Mouse (Mus musculus): ENCODE results near the gene Khk.

The Khk gene

GRCm38 (mm10) chr5:30934725-30935461, 13.7 kb downstream of the Khk start:
- no peak for DNase-seq (ENCODE audit: low read depth, low spot score)

GRCm38 (mm10) chr5:30943004-30943403, 21.8 kb downstream of the Khk start:
- DNase-seq (ENCODE audit: low read depth, low spot score) = peak; percentile 53

GRCm38 (mm10) chr5:30944344-30944743, 23.1 kb downstream of the Khk start:
- DNase-seq (ENCODE audit: low read depth, low spot score) = no peak

GRCm38 (mm10) chr5:30944956-30945781, 23.9 kb downstream of the Khk start, which contains the start of gene Cgref1:
TSS of gene Cgref1 (minus strand) at chr5:30945591.
- DNase-seq (ENCODE audit: low read depth, low spot score) = no peak

GRCm38 (mm10) chr5:30948620-30949019, 27.4 kb downstream of the Khk start:
- DNase-seq (ENCODE audit: low read depth, low spot score) = no peak

GRCm38 (mm10) chr5:30949654-30950326, 28.6 kb downstream of the Khk start:
- peak; percentile 90 for DNase-seq (ENCODE audit: low read depth, low spot score)

- no peak for DNase-seq (ENCODE audit: low read depth, low spot score)
These were observed 29.2 kb downstream of the Khk start for GRCm38 (mm10) chr5:30950451-30950850.

GRCm38 (mm10) chr5:30950922-30951321, 29.7 kb downstream of the Khk start:
- DNase-seq (ENCODE audit: low read depth, low spot score) = no peak

- no peak for DNase-seq (ENCODE audit: low read depth, low spot score)
These were observed 30.5 kb downstream of the Khk start for GRCm38 (mm10) chr5:30951706-30952105.

- no peak for DNase-seq (ENCODE audit: low read depth, low spot score)
These were observed 31.3 kb downstream of the Khk start for GRCm38 (mm10) chr5:30952551-30952950.

- DNase-seq (ENCODE audit: low read depth, low spot score) = no peak
These were observed 32.8 kb downstream of the Khk start for GRCm38 (mm10) chr5:30954065-30954464.

- no peak for DNase-seq (ENCODE audit: low read depth, low spot score)
These were observed 33.3 kb downstream of the Khk start for GRCm38 (mm10) chr5:30954556-30954955.

GRCm38 (mm10) chr5:30955751-30956150, 34.5 kb downstream of the Khk start:
- no peak for DNase-seq (ENCODE audit: low read depth, low spot score)

GRCm38 (mm10) chr5:30957891-30958290, 36.7 kb downstream of the Khk start:
- no peak for DNase-seq (ENCODE audit: low read depth, low spot score)

- peak; percentile 22 for DNase-seq (ENCODE audit: low read depth, low spot score)
These were observed 38.1 kb downstream of the Khk start for GRCm38 (mm10) chr5:30959198-30959854.

GRCm38 (mm10) chr5:30959966-30960501, 38.8 kb downstream of the Khk start, which contains the start of gene Preb:
TSS of gene Preb (minus strand) at chr5:30960361.
- peak; percentile 98 for DNase-seq (ENCODE audit: low read depth, low spot score)

GRCm38 (mm10) chr5:30960814-30961213, 39.6 kb downstream of the Khk start:
- peak; percentile 69 for DNase-seq (ENCODE audit: low read depth, low spot score)

GRCm38 (mm10) chr5:30961545-30962505, 40.6 kb downstream of the Khk start:
- DNase-seq (ENCODE audit: low read depth, low spot score) = peak; percentile 87

GRCm38 (mm10) chr5:30963916-30964315, 42.7 kb downstream of the Khk start:
- DNase-seq (ENCODE audit: low read depth, low spot score) = no peak

- no peak for DNase-seq (ENCODE audit: low read depth, low spot score)
These were observed 45.0 kb downstream of the Khk start for GRCm38 (mm10) chr5:30966189-30966588.

Measured in A20 (cell line).